Mouse (Mus musculus): ENCODE measurements around the gene Doc2a. TPM values are rescaled to one million over a fixed set of nuclear protein-coding genes. Genes with fewer than 3 reads are reported as not detected.

Gene Doc2a
- polyA plus RNA-seq, 1 experiment, result 0.22 TPM

DNA sequence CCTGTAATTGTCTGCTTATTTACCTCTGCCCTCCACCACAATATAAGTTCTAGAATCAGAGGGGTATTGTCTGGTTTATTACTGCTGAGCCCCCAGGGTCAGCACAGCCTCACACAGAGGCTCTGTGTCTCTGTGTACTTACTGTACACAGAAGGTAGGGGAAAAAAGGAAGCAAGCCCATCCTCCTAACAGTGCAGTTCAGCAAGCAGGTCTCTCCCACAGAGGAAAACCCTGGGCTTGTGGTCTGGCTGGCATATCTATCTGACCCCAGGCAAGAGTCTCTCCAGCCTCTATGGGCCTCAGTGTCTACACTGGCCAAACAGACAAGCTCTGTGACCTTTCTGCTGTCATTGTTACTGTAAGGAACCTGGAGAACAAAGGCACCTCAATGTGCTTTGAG, 43.5 kb upstream of the Doc2a start:
- Histone ChIP-seq H3K4me3 (replicated peaks; ENCODE audit: extremely low read depth, low read depth, low read length) (no peak overlapping the region), H3K4me1 (ENCODE audit: control insufficient read depth, insufficient read depth, low read length) (0 out of 2 replicates have a peak, but pooled peaks cover 3% of the 10 kb centered on the region)
- no peak for DNase-seq
- TF ChIP-seq POLR2A (IDR thresholded peaks at IDR 0.05; ENCODE audit: borderline replicate concordance, extremely low read depth, low read depth, low read length) (no peak), CTCF (IDR thresholded peaks at IDR 0.05; ENCODE audit: insufficient read depth, low read length) (no peak)

- DNase-seq, result peak; percentile 50
- Histone ChIP-seq H3K4me3 (replicated peaks; ENCODE audit: extremely low read depth, low read depth, low read length) (no peak overlapping the region), H3K4me1 (ENCODE audit: control insufficient read depth, insufficient read depth, low read length) (no peaks in the 10 kb centered on the region; the same call in 1 of the 2 replicates)
- 56% methylated on average over 6 of the region's 6 CpGs for WGBS
- TF ChIP-seq CTCF (IDR thresholded peaks at IDR 0.05; ENCODE audit: insufficient read depth, low read length) (no peak), POLR2A (IDR thresholded peaks at IDR 0.05; ENCODE audit: borderline replicate concordance, extremely low read depth, low read depth, low read length) (no peak)
Measured at GRCm38 (mm10) chr7:126806956-126807355, 40.3 kb upstream of the Doc2a start.

DNA sequence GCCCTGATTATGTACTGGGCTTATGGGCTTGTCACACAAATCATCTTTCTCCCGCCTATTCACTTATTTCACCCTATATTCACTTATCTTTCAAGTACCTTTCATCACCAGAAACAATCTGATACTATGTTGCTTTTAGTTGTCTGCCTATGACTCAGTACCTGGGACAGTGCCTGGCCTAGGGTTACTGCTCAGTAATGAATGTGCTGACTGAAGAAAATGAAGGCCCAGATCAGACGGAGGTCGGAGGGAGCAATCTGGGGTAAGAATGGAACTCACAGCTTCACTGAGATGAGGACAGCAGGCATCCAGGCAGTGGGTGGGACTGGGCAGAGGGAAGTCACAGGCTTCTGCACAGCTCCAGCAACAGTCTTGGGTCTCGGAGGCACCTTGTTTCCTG, 39.8 kb upstream of the Doc2a start:
- DNase-seq, result no peak
- no peak for TF ChIP-seq CTCF (IDR thresholded peaks at IDR 0.05; ENCODE audit: insufficient read depth, low read length)
- TF ChIP-seq POLR2A (IDR thresholded peaks at IDR 0.05; ENCODE audit: borderline replicate concordance, extremely low read depth, low read depth, low read length), result no peak
- no peak overlapping the region for H3K4me3 ChIP-seq (replicated peaks; ENCODE audit: extremely low read depth, low read depth, low read length)
- 66% methylated on average over 4 of the region's 4 CpGs for WGBS
- no peaks in the 10 kb centered on the region; the same call in 1 of the 2 replicates for H3K4me1 ChIP-seq (ENCODE audit: control insufficient read depth, insufficient read depth, low read length)

GRCm38 (mm10) chr7:126808703-126809455, 38.3 kb upstream of the Doc2a start:
- peak; percentile 83 for DNase-seq
- no peak for TF ChIP-seq CTCF (IDR thresholded peaks at IDR 0.05; ENCODE audit: insufficient read depth, low read length)
- TF ChIP-seq POLR2A (IDR thresholded peaks at IDR 0.05; ENCODE audit: borderline replicate concordance, extremely low read depth, low read depth, low read length), result peak; percentile 32; the same call in 1 of the 2 replicates
- H3K4me3 ChIP-seq (replicated peaks; ENCODE audit: extremely low read depth, low read depth, low read length), result peak overlapping the region; percentile 77
- no peaks in the 10 kb centered on the region; the same call in 1 of the 2 replicates for H3K4me1 ChIP-seq (ENCODE audit: control insufficient read depth, insufficient read depth, low read length)
- under 1% methylated on average over 43 of the region's 43 CpGs for WGBS

GRCm38 (mm10) chr7:126809723-126810369, 37.4 kb upstream of the Doc2a start:
- TF ChIP-seq CTCF (IDR thresholded peaks at IDR 0.05; ENCODE audit: insufficient read depth, low read length) (no peak), POLR2A (IDR thresholded peaks at IDR 0.05; ENCODE audit: borderline replicate concordance, extremely low read depth, low read depth, low read length) (no peak)
- 46% methylated on average over 5 of the region's 5 CpGs for WGBS
- no peak overlapping the region for H3K4me3 ChIP-seq (replicated peaks; ENCODE audit: extremely low read depth, low read depth, low read length)

DNA sequence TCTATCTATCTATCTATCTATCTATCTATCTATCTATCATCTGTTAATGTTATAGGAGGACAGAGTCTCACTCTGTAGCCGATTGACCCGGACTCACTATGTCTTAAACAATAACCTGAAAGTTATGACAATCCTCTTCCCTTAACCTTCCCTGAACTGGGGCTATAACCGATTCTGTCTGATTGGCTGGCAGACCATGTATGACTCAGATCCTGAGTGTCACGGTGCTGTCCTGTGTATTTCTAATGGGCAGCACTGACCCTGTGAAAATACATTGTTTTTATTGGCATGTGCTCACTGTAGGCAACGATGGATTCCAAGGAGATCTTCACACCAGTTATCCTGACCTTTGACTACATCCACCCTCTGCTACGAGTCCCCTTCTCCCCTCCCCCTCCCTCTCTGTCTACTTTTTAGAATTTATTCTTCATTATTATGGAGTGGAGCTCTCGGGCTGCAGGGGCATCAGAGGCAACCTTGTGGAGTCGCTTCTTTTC, 31.4 kb upstream of the Doc2a start:
- no peak for DNase-seq
- WGBS, result 46% methylated on average over 8 of the region's 8 CpGs
- Histone ChIP-seq H3K4me3 (replicated peaks; ENCODE audit: extremely low read depth, low read depth, low read length) (no peak overlapping the region), H3K4me1 (ENCODE audit: control insufficient read depth, insufficient read depth, low read length) (no peaks in the 10 kb centered on the region)
- TF ChIP-seq POLR2A (IDR thresholded peaks at IDR 0.05; ENCODE audit: borderline replicate concordance, extremely low read depth, low read depth, low read length), result no peak
- no peak for TF ChIP-seq CTCF (IDR thresholded peaks at IDR 0.05; ENCODE audit: insufficient read depth, low read length)

More at GRCm38 (mm10) chr7:126809723-126810369, 37.4 kb upstream of the Doc2a start:
- no peaks in the 10 kb centered on the region; the same call in 1 of the 2 replicates for H3K4me1 ChIP-seq (ENCODE audit: control insufficient read depth, insufficient read depth, low read length)
- no peak for DNase-seq

DNA sequence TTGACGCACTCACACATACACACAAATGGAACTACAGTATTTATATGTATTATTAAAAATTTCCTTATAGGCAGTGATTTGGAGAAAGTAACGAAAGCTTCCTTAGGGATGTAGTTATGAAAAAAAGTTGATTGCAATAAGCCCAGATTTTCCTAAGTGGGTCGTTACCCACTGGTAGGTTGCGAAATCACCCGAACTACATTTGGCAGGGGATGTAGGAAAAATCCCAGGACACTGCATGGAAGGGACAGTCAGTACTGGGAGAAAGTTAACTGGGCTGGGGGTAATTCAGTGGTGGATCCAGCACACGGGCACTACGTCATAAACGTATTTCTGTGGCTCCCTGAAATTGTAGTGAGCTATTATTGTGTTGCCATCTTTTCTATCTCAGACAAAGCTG, 30.7 kb upstream of the Doc2a start:
- no peak for DNase-seq

DNA sequence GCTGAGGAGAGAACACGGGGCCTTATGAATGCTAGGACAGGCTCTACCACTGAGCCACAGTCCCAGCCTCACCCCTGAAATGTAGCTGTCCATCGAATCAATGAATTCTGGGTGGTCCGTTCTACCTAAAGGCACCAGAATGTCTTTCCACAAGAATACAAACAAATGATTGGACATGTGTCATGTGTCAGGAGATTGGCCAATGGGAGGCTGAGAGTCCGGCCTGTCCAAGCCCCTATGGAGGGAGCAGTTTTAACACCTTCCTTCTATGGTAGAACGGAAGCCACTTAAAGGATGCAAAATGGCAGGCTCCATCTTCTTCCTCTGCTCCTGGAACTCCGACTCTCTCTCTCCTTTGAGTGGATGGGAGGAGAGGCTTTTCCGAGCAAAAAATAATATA, 29.6 kb upstream of the Doc2a start:
- no peak for TF ChIP-seq CTCF (IDR thresholded peaks at IDR 0.05; ENCODE audit: insufficient read depth, low read length)
- TF ChIP-seq POLR2A (IDR thresholded peaks at IDR 0.05; ENCODE audit: borderline replicate concordance, extremely low read depth, low read depth, low read length), result no peak
- 0 out of 2 replicates have a peak, but pooled peaks cover 6% of the 10 kb centered on the region for H3K4me1 ChIP-seq (ENCODE audit: control insufficient read depth, insufficient read depth, low read length)
- DNase-seq, result no peak
- WGBS, result 74% methylated on average over 7 of the region's 7 CpGs
- H3K4me3 ChIP-seq (replicated peaks; ENCODE audit: extremely low read depth, low read depth, low read length), result no peak overlapping the region

More for the DNA sequence above, 30.7 kb upstream of the Doc2a start:
- Histone ChIP-seq H3K4me1 (ENCODE audit: control insufficient read depth, insufficient read depth, low read length) (no peaks in the 10 kb centered on the region), H3K4me3 (replicated peaks; ENCODE audit: extremely low read depth, low read depth, low read length) (no peak overlapping the region)
- 66% methylated on average over 8 of the region's 8 CpGs for WGBS
- TF ChIP-seq POLR2A (IDR thresholded peaks at IDR 0.05; ENCODE audit: borderline replicate concordance, extremely low read depth, low read depth, low read length) (no peak), CTCF (IDR thresholded peaks at IDR 0.05; ENCODE audit: insufficient read depth, low read length) (no peak)

GRCm38 (mm10) chr7:126818818-126819217, 28.4 kb upstream of the Doc2a start:
- no peak for TF ChIP-seq POLR2A (IDR thresholded peaks at IDR 0.05; ENCODE audit: borderline replicate concordance, extremely low read depth, low read depth, low read length)
- TF ChIP-seq CTCF (IDR thresholded peaks at IDR 0.05; ENCODE audit: insufficient read depth, low read length), result no peak
- H3K4me3 ChIP-seq (replicated peaks; ENCODE audit: extremely low read depth, low read depth, low read length), result no peak overlapping the region
- H3K4me1 ChIP-seq (ENCODE audit: control insufficient read depth, insufficient read depth, low read length), result 0 out of 2 replicates have a peak, but pooled peaks cover 6% of the 10 kb centered on the region
- no peak for DNase-seq
- WGBS, result 28% methylated on average over 1 of the region's 1 CpGs

Data from lung, adult 2 months (tissue).